Mouse (Mus musculus) embryonic fibroblast, embryonic 13.5 days (primary cell): Measurements from ENCODE around the gene Sf3a3.

Experiments
- CTCF ChIP-seq: IDR thresholded peaks from 2 replicates; pipeline ENCODE4 v1.5.1; 2011; ENCODE audit warnings: mild to moderate bottlenecking, control low read depth, low read length, moderate library complexity, borderline replicate concordance; ENCODE audit not compliant: insufficient read depth
- POLR2A ChIP-seq: IDR thresholded peaks from 2 replicates; pipeline ENCODE4 v1.6.1; 2011; ENCODE audit warnings: low read depth, mild to moderate bottlenecking, control low read depth, low read length, moderate library complexity

GRCm38 (mm10) chr4:124685453-124685852 is 29.1 kb upstream of the Sf3a3 start:
- no peak for TF ChIP-seq POLR2A
- no peak for TF ChIP-seq CTCF
